Mouse (Mus musculus) heart, postnatal 0 days (tissue): ENCODE data around the gene Gm17571. TPM values are rescaled to one million over a fixed set of nuclear protein-coding genes. Genes with fewer than 3 reads are reported as not detected.

Experiments used
- ATAC-seq: fragments of 200-750 bp; cut with Nextera tagmentation; 2 replicates; pipeline ENCODE4 v1.8.0; 2017; ENCODE audit warnings: low read depth, moderate number of reproducible peaks, moderate library complexity; ENCODE audit not compliant: insufficient read depth
- DNase-seq: peaks from one replicate; pipeline ENCODE4 v3.0.0-alpha.2; 2016; ENCODE audit warnings: low spot score
- H3K27ac ChIP-seq: fragments of 300-500 bp; sonication (generic); 2 replicates; pipeline ENCODE4 v1.5.1; 2014; ENCODE audit warnings: low read depth, mild to moderate bottlenecking
- H3K27me3 ChIP-seq: fragments of 300-500 bp; sonication (generic); 2 replicates; pipeline ENCODE4 v1.6.1; 2014; ENCODE audit warnings: low read length, mixed read lengths; ENCODE audit not compliant: control insufficient read depth, insufficient read depth
- H3K36me3 ChIP-seq: fragments of 300-500 bp; sonication (generic); replicated peaks from 2 replicates; pipeline ENCODE4 v1.6.1; 2014; ENCODE audit warnings: low read length, mixed read lengths; ENCODE audit not compliant: control insufficient read depth, insufficient read depth
- H3K4me1 ChIP-seq: fragments of 300-500 bp; sonication (generic); 2 replicates; pipeline ENCODE4 v1.6.1; 2014; ENCODE audit warnings: antibody characterized with exemption; ENCODE audit not compliant: control insufficient read depth, insufficient read depth
- H3K4me2 ChIP-seq: fragments of 300-500 bp; sonication (generic); 2 replicates; pipeline ENCODE4 v1.6.1; 2014; ENCODE audit warnings: low read depth, mild to moderate bottlenecking, low read length, moderate library complexity
- H3K4me3 ChIP-seq: fragments of 300-500 bp; sonication (generic); 2 replicates; pipeline ENCODE4 v1.5.1; 2014; ENCODE audit warnings: low read depth, low read length
- H3K9ac ChIP-seq: fragments of 300-500 bp; sonication (generic); replicated peaks from 2 replicates; pipeline ENCODE4 v1.6.1; 2014; ENCODE audit warnings: low read depth, low read length, mixed read lengths
- H3K9me3 ChIP-seq: fragments of 300-500 bp; sonication (generic); replicated peaks from 2 replicates; pipeline ENCODE4 v1.6.1; 2016; ENCODE audit warnings: low read length; ENCODE audit not compliant: control insufficient read depth
- CTCF ChIP-seq: IDR thresholded peaks from 2 replicates; pipeline ENCODE4 v1.5.1; 2016; ENCODE audit warnings: antibody characterized with exemption, control low read depth, low read depth
- EP300 ChIP-seq: IDR thresholded peaks from 2 replicates; pipeline ENCODE4 v1.6.1; 2016; ENCODE audit warnings: antibody characterized with exemption, low read depth
- WGBS: fragments of 180-500 bp; shearing (Covaris S2); extraction: QIAGEN DNeasy Blood & Tissue Kit; methylation state at CpG from one replicate; pipeline ENCODE4 v1.1.7; 2014; 5-methylcytosine and 5-hydroxymethylcytosine counted together
- polyA plus RNA-seq: library from polyadenylated mRNA; unstranded; fragments of >200 nt; fragmentation: Nextera tagmentation; extraction: Ambion mirVana; gene quantifications from 2 replicates; pipeline ENCODE4 v1.2.1, GENCODE M21; 2015
- total RNA-seq: library from RNA; depleted of rRNA; stranded (reverse); fragments of >200 nt; gene quantifications from 2 replicates; pipeline ENCODE4 v1.2.3, GENCODE M21; 2014; ENCODE audit warnings: low replicate concordance; rRNA removed

The Gm17571 gene
- total and polyA plus RNA-seq, 2 experiments from 2014 or later, result not detected

DNA sequence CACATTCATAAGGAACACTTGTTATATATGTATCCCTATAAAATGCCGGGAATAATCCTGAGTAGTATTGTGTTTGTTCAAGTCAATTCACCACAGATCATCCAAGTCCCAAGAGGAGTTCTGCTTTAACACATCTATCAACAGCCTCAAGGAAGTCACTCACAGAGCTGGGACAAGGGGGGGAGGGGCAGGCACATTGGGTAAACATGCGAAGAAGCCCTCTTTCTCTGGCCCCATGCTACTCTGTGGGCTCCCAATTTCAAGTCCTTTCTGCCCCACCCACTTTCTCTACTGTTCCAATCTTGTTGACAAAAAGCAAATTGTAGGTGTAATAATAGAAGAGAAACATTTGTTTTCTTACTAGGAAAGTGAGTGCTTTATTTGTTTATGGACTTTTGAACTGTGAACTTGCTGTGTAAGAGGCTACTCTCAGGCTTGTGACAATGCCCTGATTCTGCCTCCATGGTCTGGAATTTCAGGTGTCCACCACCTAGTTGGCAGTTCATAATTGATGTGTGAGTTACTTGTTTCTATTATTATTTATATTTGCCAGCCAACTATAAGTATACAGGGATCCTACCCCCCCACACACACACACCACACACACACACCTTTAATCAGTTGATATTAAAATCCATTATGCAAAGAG, 17.0 kb downstream of the Gm17571 start:
- Histone ChIP-seq H3K27me3 (no peaks in the 10 kb centered on the region), H3K4me2 (no peak overlapping the region), H3K4me1 (peaks cover 36% of the 10 kb centered on the region), H3K27ac (0 out of 2 replicates have a peak overlapping the region, but pooled peaks have one; percentile 1), H3K36me3 (no peaks in the 10 kb centered on the region), H3K9ac (no peak overlapping the region), H3K9me3 (no peaks in the 10 kb centered on the region), H3K4me3 (no peak overlapping the region)
- no peak for TF ChIP-seq CTCF
- no peak for TF ChIP-seq EP300
- ATAC-seq, result no peak
- WGBS, result 53% methylated on average over 2 of the region's 2 CpGs
- DNase-seq, result no peak

DNA sequence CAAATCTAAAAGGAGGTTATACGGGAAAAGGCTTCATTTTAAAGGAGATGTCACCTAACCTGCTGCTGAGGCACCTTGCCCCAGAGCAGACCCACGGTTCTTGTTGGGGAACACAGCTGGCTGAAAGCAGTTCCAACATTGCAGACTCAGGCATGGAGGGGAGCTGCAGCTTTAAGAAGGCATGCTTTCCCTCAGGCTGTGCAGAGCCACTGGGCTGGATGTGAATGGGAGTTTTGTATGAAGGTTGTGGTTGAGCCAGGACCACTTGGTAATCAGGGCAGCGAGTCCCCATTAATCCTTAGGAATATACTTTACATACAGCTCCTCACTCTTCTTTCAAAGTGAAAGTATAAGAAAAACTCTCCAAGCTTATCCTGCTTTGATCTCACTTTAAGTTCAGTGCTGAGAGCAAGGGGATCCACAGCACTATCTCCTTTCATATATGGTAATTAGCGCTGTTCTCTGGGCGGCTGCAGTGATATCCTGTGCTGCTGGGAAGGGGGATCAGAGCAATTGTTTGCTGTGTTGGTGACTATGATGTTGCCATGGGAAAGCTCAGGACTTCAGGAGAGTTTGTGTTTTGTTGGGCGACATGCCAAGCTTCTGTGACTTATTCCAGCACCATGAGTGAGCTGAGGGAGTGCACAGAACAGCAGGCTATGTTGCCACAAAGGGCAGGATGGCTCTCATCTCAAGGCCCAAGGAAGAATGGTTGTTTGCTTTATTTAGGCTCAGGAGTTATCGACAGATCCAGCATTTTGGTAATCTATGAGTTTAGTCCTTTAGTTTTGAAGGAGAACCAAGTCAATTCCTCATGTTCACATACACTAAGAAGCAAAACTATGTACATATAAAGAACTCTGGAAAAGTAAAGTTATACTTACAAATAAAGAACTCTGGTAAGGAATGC, 21.3 kb downstream of the Gm17571 start:
- ATAC-seq, result peak; percentile 89
- peaks cover 37% of the 10 kb centered on the region for H3K4me1 ChIP-seq
- no peak overlapping the region for H3K9ac ChIP-seq
- no peak for TF ChIP-seq EP300
- TF ChIP-seq CTCF, result no peak
- no peaks in the 10 kb centered on the region for H3K9me3 ChIP-seq
- WGBS, result 15% methylated on average over 7 of the region's 7 CpGs
- peak overlapping the region; percentile 49 for H3K4me2 ChIP-seq
- peak; percentile 93 for DNase-seq
- H3K4me3 ChIP-seq, result 0 out of 2 replicates have a peak overlapping the region, but pooled peaks have one; percentile 14
- H3K27ac ChIP-seq, result peak overlapping the region; percentile 80
- H3K27me3 ChIP-seq, result no peaks in the 10 kb centered on the region
- H3K36me3 ChIP-seq, result no peaks in the 10 kb centered on the region

DNA sequence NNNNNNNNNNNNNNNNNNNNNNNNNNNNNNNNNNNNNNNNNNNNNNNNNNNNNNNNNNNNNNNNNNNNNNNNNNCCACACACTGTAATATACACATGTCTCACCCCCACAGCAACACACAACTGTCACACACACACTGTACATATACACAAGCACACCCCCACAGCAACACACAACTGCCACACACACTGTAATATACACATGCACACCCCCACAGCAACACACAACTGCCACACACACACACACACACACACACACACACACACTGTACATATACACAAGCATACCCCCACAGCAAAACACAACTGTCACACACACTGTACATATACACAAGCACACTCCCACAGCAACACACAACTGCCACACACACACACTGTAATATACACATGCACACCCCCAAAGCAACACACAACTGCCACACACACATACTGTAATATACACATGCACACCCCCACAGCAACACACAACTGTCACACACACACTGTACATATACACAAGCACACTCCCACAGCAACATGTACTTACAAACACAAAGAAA, 32.3 kb downstream of the Gm17571 start:
- no peaks in the 10 kb centered on the region for H3K27me3 ChIP-seq
- TF ChIP-seq EP300 (no peak), CTCF (no peak)
- H3K27ac ChIP-seq, result no peak overlapping the region
- no peak for ATAC-seq
- no peaks in the 10 kb centered on the region for H3K9me3 ChIP-seq
- DNase-seq, result no peak
- H3K36me3 ChIP-seq, result peaks cover 6% of the 10 kb centered on the region; the same call in 1 of the 2 replicates
- H3K9ac ChIP-seq, result no peak overlapping the region
- H3K4me1 ChIP-seq, result no peaks in the 10 kb centered on the region
- H3K4me3 ChIP-seq, result no peak overlapping the region
- H3K4me2 ChIP-seq, result no peak overlapping the region

Other genes with a start within 250 kb of the Gm17571 start
- 1.5 and 5.5 TPM in 2 replicates for gene Jrkl, start 200.9 kb downstream of the Gm17571 start, total RNA-seq
- gene Jrkl, start 200.9 kb downstream of the Gm17571 start, polyA plus RNA-seq, result 7.7 and 8.1 TPM in 2 replicates
- 7.9 and 10.7 TPM in 2 replicates for gene Ccdc82, start 199.8 kb downstream of the Gm17571 start, total RNA-seq
- gene Ccdc82, start 199.8 kb downstream of the Gm17571 start, polyA plus RNA-seq, result 4.1 and 4.5 TPM in 2 replicates
- 7.0 and 10.4 TPM in 2 replicates for gene Maml2, start 148.8 kb downstream of the Gm17571 start, total RNA-seq
- gene Maml2, start 148.8 kb downstream of the Gm17571 start, polyA plus RNA-seq, result 6.0 and 6.2 TPM in 2 replicates